Mouse (Mus musculus) heart, embryonic 14.5 days (tissue): ENCODE results near the gene Hnf1b. TPM values are rescaled to one million over a fixed set of nuclear protein-coding genes. Genes with fewer than 3 reads are reported as not detected.

ENCODE experiments used
- ATAC-seq: fragments of 200-750 bp; cut with Nextera tagmentation; 2 replicates; pipeline ENCODE4 v1.8.0; 2017; ENCODE audit warnings: low read depth, moderate TSS enrichment; ENCODE audit not compliant: insufficient number of reproducible peaks, insufficient read depth, low FRiP score
- H3K27ac ChIP-seq, 2 experiments: fragments of 200-500 bp in 1 of 2; fragments of 300-500 bp in 1 of 2; sonication (generic) in 1 of 2; replicated peaks in 1 of 2; 2 replicates each; pipeline ENCODE4 v1.5.1; 2012 to 2014; ENCODE audit warnings: low read depth in 2 of 2, low read length in 2 of 2, control low read depth in 1 of 2, mild to moderate bottlenecking in 1 of 2, mixed read lengths in 1 of 2; ENCODE audit not compliant: control insufficient read depth in 1 of 2, insufficient read depth in 1 of 2
- H3K27me3 ChIP-seq: fragments of 300-500 bp; sonication (generic); 2 replicates; pipeline ENCODE4 v1.6.1; 2014; ENCODE audit warnings: mild to moderate bottlenecking, low read length, control low read depth; ENCODE audit not compliant: control insufficient read depth, insufficient read depth
- H3K36me3 ChIP-seq: fragments of 300-500 bp; sonication (generic); 2 replicates; pipeline ENCODE4 v1.6.1; 2014; ENCODE audit warnings: mild to moderate bottlenecking, control low read depth, low read length, mixed read lengths; ENCODE audit not compliant: control insufficient read depth, insufficient read depth
- H3K4me1 ChIP-seq, 2 experiments: fragments of 200-500 bp in 1 of 2; fragments of 300-500 bp in 1 of 2; sonication (generic) in 1 of 2; 2 replicates each; pipeline ENCODE4 v1.6.1; 2012 to 2014; ENCODE audit warnings: low read length in 2 of 2, control low read depth in 1 of 2, mixed read lengths in 1 of 2; ENCODE audit not compliant: control insufficient read depth in 2 of 2, insufficient read depth in 2 of 2
- H3K4me2 ChIP-seq: fragments of 300-500 bp; sonication (generic); 2 replicates; pipeline ENCODE4 v1.6.1; 2014; ENCODE audit warnings: mild to moderate bottlenecking, low read length
- H3K4me3 ChIP-seq, 2 experiments: fragments of 200-500 bp in 1 of 2; fragments of 300-500 bp in 1 of 2; sonication (generic) in 1 of 2; 2 replicates each; pipeline ENCODE4 v1.5.1; 2012 to 2014; ENCODE audit warnings: low read length in 2 of 2, mild to moderate bottlenecking in 2 of 2, control low read depth in 1 of 2, low read depth in 1 of 2, moderate library complexity in 1 of 2; ENCODE audit not compliant: control insufficient read depth in 1 of 2, insufficient read depth in 1 of 2
- H3K9ac ChIP-seq: fragments of 300-500 bp; sonication (generic); 2 replicates; pipeline ENCODE4 v1.6.1; 2014; ENCODE audit warnings: mild to moderate bottlenecking, low read length
- H3K9me3 ChIP-seq: fragments of 300-500 bp; sonication (generic); 2 replicates; pipeline ENCODE4 v1.6.1; 2016; ENCODE audit warnings: low read length, control low read depth; ENCODE audit not compliant: control insufficient read depth
- WGBS: fragments of 180-500 bp; shearing (Covaris S2); extraction: QIAGEN DNeasy Blood & Tissue Kit; methylation state at CpG from one replicate; pipeline ENCODE4 v1.1.7; 2014; 5-methylcytosine and 5-hydroxymethylcytosine counted together
- polyA plus RNA-seq: library from polyadenylated mRNA; unstranded; fragments of >200 nt; fragmentation: Nextera tagmentation; extraction: Ambion mirVana; gene quantifications from 2 replicates; pipeline ENCODE4 v1.2.1, GENCODE M21; 2014

The Hnf1b gene
- polyA plus RNA-seq = 0.11 TPM in 1 of 2 replicates, not detected in the other

GRCm38 (mm10) chr11:83849529-83850335, at the start of gene Hnf1b:
Gene Hnf1b, plus strand, starts transcription at chr11:83850063.
- H3K9ac ChIP-seq = no peak within 1 kb of the TSS
- ATAC-seq = no peak

GRCm38 (mm10) chr11:83802166-83802565, 47.7 kb upstream of the Hnf1b start:
- no peak overlapping the region for H3K9ac ChIP-seq
- 68% methylated on average over 8 of the region's 8 CpGs for WGBS
- H3K36me3 ChIP-seq = no peaks in the 10 kb centered on the region
- H3K9me3 ChIP-seq = 0 out of 2 replicates have a peak, but pooled peaks cover 5% of the 10 kb centered on the region
- no peak overlapping the region for H3K4me2 ChIP-seq
- ATAC-seq = no peak
- H3K27me3 ChIP-seq = peaks cover 1% of the 10 kb centered on the region; the same call in 1 of the 2 replicates
- H3K4me1 ChIP-seq = peaks cover 0 to 2% of the 10 kb centered on the region in 2 experiments; a peak in 1 of 4 replicates
- H3K27ac ChIP-seq = no peak overlapping the region
- no peak overlapping the region for H3K4me3 ChIP-seq

More at GRCm38 (mm10) chr11:83849529-83850335, at the start of gene Hnf1b:
- 4% methylated on average over 35 of the region's 36 CpGs for WGBS
- Histone ChIP-seq H3K27me3 (peaks cover 69% of the 10 kb centered on the region), H3K9me3 (no peaks in the 10 kb centered on the region), H3K4me1 (peaks cover 6 to 28% of the 10 kb centered on the region in 2 experiments; a peak in 3 of 4 replicates), H3K36me3 (no peaks in the 10 kb centered on the region), H3K27ac (no peak within 1 kb of the TSS), H3K4me2 (peak within 1 kb of the TSS; percentile 53), H3K4me3 (peak within 1 kb of the TSS; percentile 18 to 30; a peak in 3 of 4 replicates)

DNA sequence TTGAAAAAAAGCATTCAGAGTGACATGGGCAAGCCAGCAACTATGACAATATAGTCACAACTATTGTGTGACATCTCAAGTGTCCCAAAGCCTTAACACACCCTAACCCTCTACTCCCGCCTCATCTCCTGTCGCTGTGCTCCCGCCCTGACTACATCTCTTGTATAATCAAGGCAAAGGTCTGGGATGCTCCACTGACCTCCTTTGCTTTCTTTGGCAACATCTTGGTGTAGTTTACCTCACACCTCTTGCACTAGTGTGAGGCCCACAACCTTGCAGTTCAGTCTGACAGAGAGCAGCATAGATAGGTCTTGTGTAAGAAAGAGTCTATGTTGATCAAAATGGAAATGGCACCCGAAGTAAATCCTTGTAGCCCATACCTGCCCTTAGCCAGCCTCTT, 47.3 kb upstream of the Hnf1b start:
- H3K36me3 ChIP-seq = no peaks in the 10 kb centered on the region
- no peak overlapping the region for H3K27ac ChIP-seq
- H3K9ac ChIP-seq = no peak overlapping the region
- ATAC-seq = no peak
- H3K27me3 ChIP-seq = peaks cover 4% of the 10 kb centered on the region; the same call in 1 of the 2 replicates
- H3K9me3 ChIP-seq = 0 out of 2 replicates have a peak, but pooled peaks cover 5% of the 10 kb centered on the region
- H3K4me3 ChIP-seq = no peak overlapping the region
- H3K4me1 ChIP-seq = peaks cover 0 to 2% of the 10 kb centered on the region in 2 experiments; a peak in 1 of 4 replicates
- no peak overlapping the region for H3K4me2 ChIP-seq
- 94% methylated on average over 4 of the region's 4 CpGs for WGBS

DNA sequence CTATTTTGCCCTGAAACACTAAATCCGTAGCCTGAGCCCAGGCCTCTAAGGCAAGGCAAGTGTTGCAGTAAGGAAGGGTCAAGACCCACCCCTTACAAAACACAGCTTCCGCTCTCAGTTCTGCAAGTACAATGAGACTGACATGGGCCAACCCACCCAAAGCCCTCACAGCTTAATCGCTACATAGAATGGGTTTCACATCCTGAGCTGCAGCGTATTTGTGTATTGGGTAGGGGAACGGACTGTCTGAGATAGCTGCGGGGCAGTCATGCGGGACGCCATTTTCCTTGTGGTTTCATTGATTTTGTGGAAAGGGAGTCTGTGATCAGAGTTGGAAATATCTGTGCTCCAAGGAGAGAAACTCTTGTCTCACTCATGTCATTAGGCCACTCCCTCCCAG, 39.4 kb upstream of the Hnf1b start:
- no peak overlapping the region for H3K27ac ChIP-seq
- ATAC-seq = no peak

DNA sequence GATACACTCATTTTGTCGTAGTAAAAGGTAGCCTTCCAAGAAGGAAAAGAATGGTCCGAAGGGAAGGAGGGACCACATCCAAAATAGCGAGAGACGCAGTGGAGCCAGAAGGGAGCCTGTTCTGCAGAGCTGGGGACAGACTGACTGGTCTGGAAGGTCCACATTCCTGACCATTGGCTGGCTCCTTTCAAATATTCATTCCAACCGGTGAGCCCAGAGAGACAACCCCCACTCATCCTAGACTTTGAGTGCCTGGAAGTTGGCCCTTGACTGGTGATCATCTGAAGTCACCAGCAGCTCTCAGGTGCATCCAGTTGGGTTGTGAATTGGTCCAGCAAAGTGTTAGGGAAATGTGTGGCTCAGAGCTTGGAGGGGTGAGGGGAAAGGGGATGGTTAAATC, 34.7 kb upstream of the Hnf1b start:
- no peak overlapping the region for H3K4me3 ChIP-seq
- H3K27ac ChIP-seq = no peak overlapping the region
- H3K36me3 ChIP-seq = no peaks in the 10 kb centered on the region
- no peak overlapping the region for H3K4me2 ChIP-seq
- H3K9ac ChIP-seq = no peak overlapping the region
- ATAC-seq = no peak
- peaks cover 20% of the 10 kb centered on the region; the same call in 1 of the 2 replicates for H3K27me3 ChIP-seq
- H3K9me3 ChIP-seq = no peaks in the 10 kb centered on the region
- 60% methylated on average over 5 of the region's 5 CpGs for WGBS
- H3K4me1 ChIP-seq = no peaks in the 10 kb centered on the region

More for the DNA sequence above, 39.4 kb upstream of the Hnf1b start:
- Histone ChIP-seq H3K36me3 (no peaks in the 10 kb centered on the region), H3K4me1 (no peaks in the 10 kb centered on the region), H3K4me2 (no peak overlapping the region), H3K9ac (no peak overlapping the region), H3K4me3 (no peak overlapping the region), H3K9me3 (0 out of 2 replicates have a peak, but pooled peaks cover 5% of the 10 kb centered on the region), H3K27me3 (peaks cover 12% of the 10 kb centered on the region)
- WGBS = 86% methylated on average over 8 of the region's 8 CpGs

GRCm38 (mm10) chr11:83815628-83816027, 34.2 kb upstream of the Hnf1b start:
- WGBS = 11% methylated on average over 9 of the region's 9 CpGs
- no peak overlapping the region for H3K27ac ChIP-seq
- ATAC-seq = no peak

DNA sequence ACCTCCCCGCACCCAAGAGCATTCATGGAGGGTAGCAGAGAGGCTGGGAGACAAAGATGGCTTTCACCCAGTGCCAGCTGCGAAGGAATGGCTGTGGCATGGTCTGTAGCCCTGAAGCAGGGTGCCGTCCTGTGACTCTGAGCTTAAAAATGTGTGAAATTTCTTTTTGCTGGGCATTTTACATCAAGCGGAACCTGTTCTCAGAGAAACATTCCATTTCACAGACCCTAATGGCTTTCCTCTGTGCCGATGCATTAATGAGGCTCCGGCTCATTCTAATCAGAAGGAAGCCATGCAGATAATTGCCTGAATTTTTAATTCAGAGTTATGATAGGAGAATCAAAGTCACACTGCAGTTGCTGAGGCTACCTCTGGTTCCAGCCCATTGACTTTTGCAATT, 32.8 kb upstream of the Hnf1b start:
- Histone ChIP-seq H3K27me3 (peaks cover 20% of the 10 kb centered on the region; the same call in 1 of the 2 replicates), H3K27ac (no peak overlapping the region), H3K9ac (no peak overlapping the region), H3K4me2 (no peak overlapping the region), H3K9me3 (no peaks in the 10 kb centered on the region), H3K4me3 (no peak overlapping the region), H3K4me1 (no peaks in the 10 kb centered on the region), H3K36me3 (no peaks in the 10 kb centered on the region)
- no peak for ATAC-seq
- 73% methylated on average over 6 of the region's 6 CpGs for WGBS

More at GRCm38 (mm10) chr11:83815628-83816027, 34.2 kb upstream of the Hnf1b start:
- H3K4me1 ChIP-seq = no peaks in the 10 kb centered on the region
- no peak overlapping the region for H3K4me3 ChIP-seq
- no peak overlapping the region for H3K9ac ChIP-seq
- H3K9me3 ChIP-seq = no peaks in the 10 kb centered on the region
- no peaks in the 10 kb centered on the region for H3K36me3 ChIP-seq
- no peak overlapping the region for H3K4me2 ChIP-seq
- H3K27me3 ChIP-seq = peaks cover 20% of the 10 kb centered on the region; the same call in 1 of the 2 replicates
